Mouse (Mus musculus) small intestine, adult 2 months (tissue): ENCODE data around the gene Rbfox1.

Experiments
- CTCF ChIP-seq: fragments of 200-500 bp; IDR thresholded peaks from 2 replicates; pipeline ENCODE4 v1.5.1; 2012; ENCODE audit warnings: low read depth, mild to moderate bottlenecking, control low read depth, inconsistent platforms, low read length, moderate library complexity, mixed read lengths; ENCODE audit not compliant: insufficient replicate concordance, insufficient read length; ENCODE audit errors: extremely low read depth
- POLR2A ChIP-seq: fragments of 200-500 bp; IDR thresholded peaks from 2 replicates; pipeline ENCODE4 v1.6.1; 2012; ENCODE audit warnings: low read depth, mild to moderate bottlenecking, control low read depth, inconsistent platforms, low read length, moderate library complexity

DNA sequence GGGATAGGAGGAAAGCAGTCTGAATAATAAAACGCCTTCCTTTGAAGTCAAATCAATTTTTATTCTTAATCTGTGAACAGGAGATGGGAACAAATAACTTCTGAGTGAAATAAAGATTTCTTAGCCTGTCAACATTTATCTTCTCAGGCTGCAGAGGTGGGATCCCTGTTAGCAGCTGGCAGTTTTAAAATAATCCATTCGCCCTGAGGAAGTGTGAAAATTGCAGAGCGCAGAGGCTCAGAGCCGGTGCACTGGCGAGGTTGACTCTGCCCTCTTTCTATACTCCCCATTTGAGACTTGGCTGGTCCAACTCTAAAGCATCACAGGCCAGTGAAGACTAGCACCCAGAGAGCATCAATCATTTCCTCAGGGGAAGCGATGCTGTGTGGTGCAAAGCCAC, 342.3 kb downstream of the Rbfox1 start:
- TF ChIP-seq CTCF, result no peak
- TF ChIP-seq POLR2A, result no peak
